In genomic region chr1:134625325-134625724, GRCm38 (mm10) we compare ENCODE assay signal across 25 mouse cellular contexts. TPM values are rescaled to one million over a fixed set of nuclear protein-coding genes. Genes with fewer than 3 reads are reported as not detected.
"Had no signal": no experiment of that assay in that cellular context is flagged by ENCODE, and none has a peak within 500 bp of the region (broad histone marks: within the 10 kb centered on the region; RNA-seq: fewer than 3 reads in every experiment).

No protein-coding gene starts in this region.

- H3K27ac ChIP-seq: heart, adult 2 months; hindbrain, embryonic 13.5 days; hindbrain, embryonic 15.5 days; hindbrain, postnatal 0 days; kidney, embryonic 15.5 days; kidney, postnatal 0 days; layer of hippocampus, adult 2 months; limb, embryonic 10.5 days; limb, embryonic 12.5 days; liver, embryonic 13.5 days had no signal

- ATAC-seq: hindbrain, postnatal 0 days; intestine, embryonic 16.5 days had no signal

- H3K4me3 ChIP-seq: heart, adult 2 months; heart, embryonic 12.5 days; hindbrain, embryonic 13.5 days; hindbrain, embryonic 15.5 days; kidney, embryonic 15.5 days; layer of hippocampus, adult 2 months; limb, embryonic 10.5 days; limb, embryonic 12.5 days; liver, embryonic 13.5 days had no signal

- DNase-seq: gastrocnemius, postnatal 14 days; gastrocnemius, postnatal 36 days; heart, adult 11 months; heart, adult 2 months; heart, postnatal 10 days; heart, postnatal 36 days; kidney, adult 11 months; kidney, adult 2 months; kidney, adult 9 months; kidney, postnatal 14 days; kidney, postnatal 4 days; liver; liver, embryonic 13.5 days had no signal

RNA-seq across cellular contexts. Expression of gene Syt2, which starts 21.2 kb away (rescaled TPM):
- total RNA-seq: gastrocnemius, adult 18-20 months; gastrocnemius, postnatal 36 days; heart, postnatal 36 days; hematopoietic stem cell, adult 5-6 weeks had no signal
